Mouse (Mus musculus): ENCODE measurements around the gene Dennd1a. TPM values are rescaled to one million over a fixed set of nuclear protein-coding genes. Genes with fewer than 3 reads are reported as not detected.

The Dennd1a gene
- polyA plus RNA-seq, 2 experiments from 2014 or later = 10.9 to 19.5 TPM

- ATAC-seq = no peak
These were observed 520.1 kb downstream of the Dennd1a start for GRCm38 (mm10) chr2:37767080-37767547.

GRCm38 (mm10) chr2:37766027-37766761, 521.0 kb downstream of the Dennd1a start:
- no peak for ATAC-seq

- peak; percentile 62 for ATAC-seq
These were observed 522.1 kb downstream of the Dennd1a start for GRCm38 (mm10) chr2:37765082-37765483.

- no peak for ATAC-seq
These were observed 522.7 kb downstream of the Dennd1a start for GRCm38 (mm10) chr2:37764514-37764913.

- ATAC-seq = no peak
These were observed 523.6 kb downstream of the Dennd1a start for GRCm38 (mm10) chr2:37763638-37764037.

- no peak for ATAC-seq
These were observed 526.6 kb downstream of the Dennd1a start for GRCm38 (mm10) chr2:37760633-37761032.

GRCm38 (mm10) chr2:37758343-37759015, 528.7 kb downstream of the Dennd1a start:
- no peak for ATAC-seq

GRCm38 (mm10) chr2:37757784-37758183, 529.4 kb downstream of the Dennd1a start:
- no peak for ATAC-seq

- ATAC-seq = no peak
These were observed 530.2 kb downstream of the Dennd1a start for GRCm38 (mm10) chr2:37757016-37757415.

GRCm38 (mm10) chr2:37756220-37756930, 530.8 kb downstream of the Dennd1a start:
- no peak for ATAC-seq

GRCm38 (mm10) chr2:37751114-37751513, 536.1 kb downstream of the Dennd1a start:
- no peak for ATAC-seq

- no peak for ATAC-seq
These were observed 537.9 kb downstream of the Dennd1a start for GRCm38 (mm10) chr2:37749323-37749722.

Other genes with a start within 250 kb of the Dennd1a start
- gene Lhx2, start 51.9 kb upstream of the Dennd1a start, polyA plus RNA-seq (2017; shearing (Covaris generic)) = not detected
- 1 to 10 TPM; 2.9 to 3.1 TPM for gene Nek6, start 224.3 kb upstream of the Dennd1a start, polyA plus RNA-seq (2017; shearing (Covaris generic))

Measured in CD4-positive, CD25-positive, alpha-beta regulatory T cell, adult 4 months (primary cell).